Mouse (Mus musculus) hindbrain, embryonic 16.5 days (tissue): ENCODE measurements at regions not wholly inside any gene's neighbourhood (a gene's known extent, or its start where the extent isn't known, plus 50 kb on each side); places are given as distances from the start of the nearest gene placed in this dataset.

ENCODE experiments used
- ATAC-seq: fragments of 200-750 bp; cut with Nextera tagmentation; 2 replicates; pipeline ENCODE4 v1.8.0; 2017; ENCODE audit warnings: moderate TSS enrichment, moderate library complexity
- H3K27ac ChIP-seq: fragments of 300-500 bp; sonication (generic); 2 replicates; pipeline ENCODE4 v1.5.1; 2014; ENCODE audit warnings: low read depth, mild to moderate bottlenecking, control low read depth, low read length, moderate library complexity
- H3K27me3 ChIP-seq: fragments of 300-500 bp; sonication (generic); replicated peaks from 2 replicates; pipeline ENCODE4 v1.6.1; 2014; ENCODE audit warnings: low read length; ENCODE audit not compliant: control insufficient read depth, insufficient read depth
- H3K36me3 ChIP-seq: fragments of 300-500 bp; sonication (generic); 2 replicates; pipeline ENCODE4 v1.6.1; 2014; ENCODE audit warnings: mild to moderate bottlenecking, low read length, moderate library complexity, mixed read lengths; ENCODE audit not compliant: control insufficient read depth, insufficient read depth
- H3K4me1 ChIP-seq: fragments of 300-500 bp; sonication (generic); 2 replicates; pipeline ENCODE4 v1.6.1; 2014; ENCODE audit warnings: low read depth, low read length; ENCODE audit not compliant: control insufficient read depth, insufficient read depth
- H3K4me2 ChIP-seq: fragments of 300-500 bp; sonication (generic); 2 replicates; pipeline ENCODE4 v1.6.1; 2014; ENCODE audit warnings: mild to moderate bottlenecking, low read length, control low read depth, moderate library complexity
- H3K4me3 ChIP-seq: fragments of 300-500 bp; sonication (generic); 2 replicates; pipeline ENCODE4 v1.5.1; 2014; ENCODE audit warnings: mild to moderate bottlenecking, low read length, control low read depth, moderate library complexity
- H3K9ac ChIP-seq: fragments of 300-500 bp; sonication (generic); 2 replicates; pipeline ENCODE4 v1.6.1; 2014; ENCODE audit warnings: low read depth, mild to moderate bottlenecking, control low read depth, low read length, moderate library complexity
- H3K9me3 ChIP-seq: fragments of 300-500 bp; sonication (generic); 2 replicates; pipeline ENCODE4 v1.6.1; 2014; ENCODE audit warnings: mild to moderate bottlenecking, low read length, moderate library complexity; ENCODE audit not compliant: control insufficient read depth
- WGBS: fragments of 180-500 bp; shearing (Covaris S2); extraction: QIAGEN DNeasy Blood & Tissue Kit; methylation state at CpG from one replicate; pipeline ENCODE4 v1.1.7; 2014; 5-methylcytosine and 5-hydroxymethylcytosine counted together

- H3K27me3 ChIP-seq: no peaks in the 10 kb centered on the region
- H3K9ac ChIP-seq: no peak overlapping the region
- H3K4me1 ChIP-seq: no peaks in the 10 kb centered on the region
- H3K4me2 ChIP-seq: no peak overlapping the region
- WGBS: 71% methylated on average over 3 of the region's 3 CpGs
- H3K27ac ChIP-seq: no peak overlapping the region
- ATAC-seq: no peak
- H3K36me3 ChIP-seq: no peaks in the 10 kb centered on the region
- H3K4me3 ChIP-seq: no peak overlapping the region
- H3K9me3 ChIP-seq: no peaks in the 10 kb centered on the region
These were observed 317.4 kb downstream of the Gm10184 start for GRCm38 (mm10) chr17:89592826-89593225.

- Histone ChIP-seq H3K27me3 (no peaks in the 10 kb centered on the region), H3K4me2 (no peak overlapping the region), H3K4me1 (no peaks in the 10 kb centered on the region), H3K4me3 (no peak overlapping the region), H3K36me3 (no peaks in the 10 kb centered on the region), H3K9ac (no peak overlapping the region), H3K27ac (no peak overlapping the region), H3K9me3 (no peaks in the 10 kb centered on the region)
- ATAC-seq: peak; percentile 71; the same call in 1 of the 2 replicates
These were observed 350.7 kb downstream of the Gm10184 start for GRCm38 (mm10) chr17:89559506-89559905.

- no peak overlapping the region for H3K27ac ChIP-seq
- H3K27me3 ChIP-seq: no peaks in the 10 kb centered on the region
- no peaks in the 10 kb centered on the region for H3K36me3 ChIP-seq
- no peak overlapping the region for H3K9ac ChIP-seq
- H3K4me1 ChIP-seq: no peaks in the 10 kb centered on the region; the same call in 1 of the 2 replicates
- no peak overlapping the region for H3K4me3 ChIP-seq
- WGBS: 59% methylated on average over 1 of the region's 1 CpGs
- no peak for ATAC-seq
- H3K9me3 ChIP-seq: no peaks in the 10 kb centered on the region
- no peak overlapping the region for H3K4me2 ChIP-seq
These were observed 354.3 kb upstream of the Fshr start for GRCm38 (mm10) chr17:89554754-89555153.

DNA sequence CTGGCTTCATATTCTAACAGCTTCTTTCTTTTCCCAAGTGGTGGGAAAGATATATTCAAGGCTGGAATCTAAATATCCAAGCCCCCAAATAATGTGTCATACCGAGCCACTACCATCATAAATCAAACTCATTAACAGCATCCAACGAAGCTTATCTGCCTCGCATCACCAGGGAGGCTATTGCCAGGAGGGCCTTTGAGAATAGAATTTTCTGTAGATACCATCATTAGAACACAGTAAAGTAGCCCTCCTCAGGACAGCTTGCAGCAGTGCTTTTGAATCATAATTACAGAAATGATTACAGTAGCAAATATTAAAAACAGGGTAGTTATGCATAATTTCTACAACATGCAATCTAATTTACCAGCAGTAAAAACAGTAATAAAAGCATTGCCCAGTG, 353.1 kb upstream of the Fshr start:
- Histone ChIP-seq H3K9ac (no peak overlapping the region), H3K4me2 (no peak overlapping the region), H3K36me3 (no peaks in the 10 kb centered on the region), H3K4me3 (no peak overlapping the region), H3K27me3 (no peaks in the 10 kb centered on the region), H3K4me1 (no peaks in the 10 kb centered on the region; the same call in 1 of the 2 replicates), H3K27ac (no peak overlapping the region), H3K9me3 (no peaks in the 10 kb centered on the region)
- peak; percentile 77 for ATAC-seq
- WGBS: 41% methylated on average over 3 of the region's 3 CpGs

DNA sequence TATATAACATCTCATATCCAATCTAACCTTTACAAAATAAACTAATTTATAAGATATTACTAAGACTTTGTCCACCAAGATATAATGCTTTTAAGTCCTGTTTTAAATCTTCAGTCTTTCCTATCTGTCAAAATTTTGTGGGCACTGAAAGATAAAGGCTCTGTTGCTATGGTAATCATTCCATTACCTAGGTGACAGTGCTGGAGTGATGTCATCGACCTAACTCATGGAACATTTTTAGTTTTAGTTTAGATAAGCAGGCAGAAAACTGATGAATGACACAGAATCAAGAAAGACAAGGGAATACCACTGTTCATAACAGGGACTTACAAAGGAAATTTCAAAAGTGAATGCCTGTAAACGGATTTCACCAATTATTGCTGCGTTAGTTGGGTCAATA, 350.3 kb upstream of the Fshr start:
- no peak for ATAC-seq

GRCm38 (mm10) chr17:89521912-89522311, 321.4 kb upstream of the Fshr start:
- H3K4me3 ChIP-seq: no peak overlapping the region
- H3K9me3 ChIP-seq: no peaks in the 10 kb centered on the region
- no peak overlapping the region for H3K4me2 ChIP-seq
- ATAC-seq: no peak
- no peaks in the 10 kb centered on the region for H3K27me3 ChIP-seq
- H3K9ac ChIP-seq: no peak overlapping the region
- no peaks in the 10 kb centered on the region for H3K36me3 ChIP-seq
- 69% methylated on average over 4 of the region's 4 CpGs for WGBS
- H3K4me1 ChIP-seq: no peaks in the 10 kb centered on the region
- no peak overlapping the region for H3K27ac ChIP-seq

More for the DNA sequence above, 350.3 kb upstream of the Fshr start:
- 82% methylated on average over 3 of the region's 3 CpGs for WGBS
- no peaks in the 10 kb centered on the region for H3K27me3 ChIP-seq
- no peak overlapping the region for H3K9ac ChIP-seq
- H3K4me2 ChIP-seq: no peak overlapping the region
- H3K4me3 ChIP-seq: no peak overlapping the region
- H3K27ac ChIP-seq: no peak overlapping the region
- H3K4me1 ChIP-seq: no peaks in the 10 kb centered on the region; the same call in 1 of the 2 replicates
- H3K9me3 ChIP-seq: no peaks in the 10 kb centered on the region
- H3K36me3 ChIP-seq: no peaks in the 10 kb centered on the region

DNA sequence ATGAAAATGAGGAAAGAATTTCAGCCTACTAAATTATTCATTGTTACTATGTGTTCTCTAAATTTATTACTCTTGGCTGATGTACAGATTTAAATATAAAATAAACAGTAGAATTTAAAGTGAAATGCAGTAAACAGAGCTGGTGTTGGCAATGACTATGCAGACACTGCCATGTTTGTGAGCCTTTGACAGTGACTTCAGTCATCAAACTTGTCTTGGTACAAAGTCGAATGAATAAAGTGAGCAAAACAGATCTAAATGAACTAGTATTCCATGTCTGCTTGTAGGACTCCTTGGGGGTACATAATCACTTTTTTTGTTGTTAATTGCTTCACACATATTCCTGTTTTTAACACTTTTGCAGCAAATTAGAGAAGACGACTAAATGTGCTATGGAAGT, 318.9 kb upstream of the Fshr start:
- H3K4me2 ChIP-seq: no peak overlapping the region
- H3K36me3 ChIP-seq: no peaks in the 10 kb centered on the region
- no peak overlapping the region for H3K9ac ChIP-seq
- H3K4me3 ChIP-seq: no peak overlapping the region
- ATAC-seq: no peak
- no peaks in the 10 kb centered on the region for H3K9me3 ChIP-seq
- H3K4me1 ChIP-seq: no peaks in the 10 kb centered on the region
- 71% methylated on average over 2 of the region's 2 CpGs for WGBS
- H3K27ac ChIP-seq: no peak overlapping the region
- no peaks in the 10 kb centered on the region for H3K27me3 ChIP-seq

DNA sequence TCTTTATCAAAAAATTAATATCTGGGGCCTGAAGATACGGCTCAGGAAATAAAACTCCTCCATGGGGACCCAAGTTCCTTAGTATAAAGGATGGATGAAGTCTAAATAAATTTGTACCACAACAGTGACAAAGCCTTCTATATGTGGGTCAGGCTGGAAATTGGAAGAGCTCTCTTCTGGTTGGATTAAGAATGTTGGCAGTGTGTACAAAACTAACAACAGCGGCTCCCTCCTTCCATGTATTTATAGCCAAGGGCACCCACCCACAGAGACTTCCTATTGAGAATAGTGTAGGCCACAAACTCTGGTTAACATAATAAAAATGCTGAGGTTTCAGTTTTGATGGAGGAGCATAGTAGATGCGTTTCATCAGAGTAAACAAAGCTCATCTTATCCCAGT, 304.8 kb upstream of the Fshr start:
- Histone ChIP-seq H3K9me3 (no peaks in the 10 kb centered on the region), H3K4me3 (no peak overlapping the region), H3K9ac (no peak overlapping the region), H3K27me3 (no peaks in the 10 kb centered on the region), H3K4me2 (no peak overlapping the region), H3K27ac (no peak overlapping the region), H3K36me3 (no peaks in the 10 kb centered on the region), H3K4me1 (no peaks in the 10 kb centered on the region)
- ATAC-seq: no peak
- WGBS: 87% methylated on average over 3 of the region's 3 CpGs

DNA sequence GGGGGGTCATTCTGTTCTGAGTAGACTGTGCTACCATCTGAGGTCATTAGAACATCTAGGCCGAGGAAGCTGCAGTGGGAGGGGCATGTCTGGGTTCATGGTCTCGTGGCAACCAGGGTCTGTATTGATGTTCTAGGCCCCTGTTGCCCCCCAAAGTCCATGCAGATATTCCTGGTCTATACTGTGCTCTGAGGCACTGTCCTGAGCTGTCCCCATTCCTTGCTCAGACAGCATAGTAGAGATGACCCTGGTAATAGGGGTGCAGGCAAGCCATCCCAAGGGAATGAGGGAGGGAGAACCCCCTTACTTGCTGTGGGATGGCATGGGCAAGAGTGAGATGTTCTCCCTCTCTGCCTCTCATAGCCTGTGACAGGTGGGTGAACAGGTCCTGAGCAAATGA, 293.1 kb upstream of the Fshr start:
- H3K4me2 ChIP-seq: no peak overlapping the region
- H3K4me1 ChIP-seq: no peaks in the 10 kb centered on the region
- H3K9me3 ChIP-seq: no peaks in the 10 kb centered on the region
- H3K27me3 ChIP-seq: no peaks in the 10 kb centered on the region
- H3K27ac ChIP-seq: no peak overlapping the region
- no peak overlapping the region for H3K4me3 ChIP-seq
- no peaks in the 10 kb centered on the region for H3K36me3 ChIP-seq
- no peak overlapping the region for H3K9ac ChIP-seq
- no peak for ATAC-seq
- 71% methylated on average over 2 of the region's 2 CpGs for WGBS

DNA sequence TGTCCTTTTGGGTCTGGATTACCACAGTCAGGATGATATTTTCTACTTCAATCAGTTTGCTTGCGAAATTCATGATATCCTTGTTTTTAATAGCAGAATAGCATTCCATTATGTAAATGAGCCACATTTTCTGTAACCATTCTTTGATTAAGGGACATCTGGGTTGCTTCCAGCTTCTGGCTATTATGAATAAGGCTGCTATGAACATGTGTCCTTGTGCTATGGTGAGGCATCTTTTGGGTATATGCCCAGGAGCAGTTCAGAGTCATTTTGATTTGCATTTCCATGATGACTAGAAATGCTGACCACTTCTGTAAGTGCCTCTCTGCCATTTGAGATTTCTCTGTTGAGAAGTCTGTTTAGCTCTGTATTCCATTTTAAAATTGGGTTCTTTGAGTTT, 266.0 kb upstream of the Fshr start:
- Histone ChIP-seq H3K4me2 (no peak overlapping the region), H3K27ac (no peak overlapping the region), H3K36me3 (no peaks in the 10 kb centered on the region), H3K9ac (no peak overlapping the region), H3K4me1 (no peaks in the 10 kb centered on the region), H3K9me3 (no peaks in the 10 kb centered on the region), H3K4me3 (no peak overlapping the region), H3K27me3 (no peaks in the 10 kb centered on the region)
- ATAC-seq: no peak
- WGBS: 85% methylated on average over 1 of the region's 1 CpGs
